Mouse (Mus musculus): ENCODE results near the gene Aspdh. TPM values are rescaled to one million over a fixed set of nuclear protein-coding genes. Genes with fewer than 3 reads are reported as not detected.

The Aspdh gene
- polyA plus RNA-seq (2016; fragmentation: Nextera tagmentation; extraction: Ambion mirVana): not detected in 2 replicates

DNA sequence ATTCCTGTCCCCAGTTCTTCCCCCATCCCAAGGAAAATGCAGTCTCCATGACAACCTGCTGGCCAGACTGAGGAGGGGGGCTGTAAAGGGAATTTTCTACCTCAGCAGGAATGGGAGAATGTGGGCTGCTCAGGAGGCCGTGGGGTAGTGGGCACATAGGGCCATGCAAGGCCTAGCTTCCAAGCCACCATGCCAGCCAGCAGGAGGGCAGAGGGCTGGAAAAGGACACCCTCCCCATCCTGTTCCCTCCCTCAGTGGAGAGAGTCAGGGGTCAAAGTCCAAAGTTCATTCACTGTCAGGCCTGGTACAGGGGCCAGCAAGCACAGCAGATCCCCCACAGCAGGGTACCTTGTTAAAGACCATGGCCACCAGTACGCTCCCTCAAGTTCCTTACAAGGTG, at the start of gene Aspdh:
TSS of gene Aspdh (plus strand) at position 281 of the 400 bp plus-strand sequence.
- H3K4me1 ChIP-seq: peaks cover 58% of the 10 kb centered on the region
- DNase-seq (ENCODE audit: low spot score): no peak
- H3K36me3 ChIP-seq: peaks cover 7% of the 10 kb centered on the region
- no peak within 1 kb of the TSS for H3K27ac ChIP-seq
- H3K27me3 ChIP-seq (ENCODE audit: low read depth, poor library complexity, severe bottlenecking): peaks cover 66% of the 10 kb centered on the region
- H3K9me3 ChIP-seq (replicated peaks): no peaks in the 10 kb centered on the region
- no peak within 1 kb of the TSS for H3K4me3 ChIP-seq
- WGBS: 58% methylated on average over 2 of the region's 2 CpGs

DNA sequence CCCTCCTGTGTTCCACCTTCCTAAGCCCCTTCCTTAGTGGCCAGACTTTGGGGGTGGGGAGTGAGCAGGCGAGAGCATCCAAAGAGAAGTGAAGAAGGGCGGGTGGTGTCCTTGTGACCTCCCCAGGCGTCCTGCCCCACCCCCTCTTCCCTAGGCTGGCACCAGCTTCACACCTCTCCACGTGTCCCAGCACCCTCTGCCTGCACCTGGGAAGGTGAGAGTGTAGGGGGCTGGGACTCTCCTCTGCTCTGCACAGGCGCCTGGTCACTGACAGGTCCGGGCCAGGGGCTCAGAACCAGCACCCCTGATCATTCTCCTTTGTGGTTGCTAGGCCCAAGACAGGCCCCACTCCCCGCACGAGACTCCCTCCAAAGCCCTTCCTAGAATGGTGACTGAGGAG, 37.5 kb upstream of the Aspdh start:
- Histone ChIP-seq H3K27me3 (ENCODE audit: low read depth, poor library complexity, severe bottlenecking) (peaks cover 71% of the 10 kb centered on the region), H3K9me3 (replicated peaks) (no peaks in the 10 kb centered on the region), H3K4me3 (peak overlapping the region; percentile 72), H3K36me3 (no peaks in the 10 kb centered on the region), H3K27ac (no peak overlapping the region; the same call in 1 of the 2 replicates), H3K4me1 (peaks cover 29% of the 10 kb centered on the region)
- DNase-seq (ENCODE audit: low spot score): no peak
- 5% methylated on average over 8 of the region's 8 CpGs for WGBS

DNA sequence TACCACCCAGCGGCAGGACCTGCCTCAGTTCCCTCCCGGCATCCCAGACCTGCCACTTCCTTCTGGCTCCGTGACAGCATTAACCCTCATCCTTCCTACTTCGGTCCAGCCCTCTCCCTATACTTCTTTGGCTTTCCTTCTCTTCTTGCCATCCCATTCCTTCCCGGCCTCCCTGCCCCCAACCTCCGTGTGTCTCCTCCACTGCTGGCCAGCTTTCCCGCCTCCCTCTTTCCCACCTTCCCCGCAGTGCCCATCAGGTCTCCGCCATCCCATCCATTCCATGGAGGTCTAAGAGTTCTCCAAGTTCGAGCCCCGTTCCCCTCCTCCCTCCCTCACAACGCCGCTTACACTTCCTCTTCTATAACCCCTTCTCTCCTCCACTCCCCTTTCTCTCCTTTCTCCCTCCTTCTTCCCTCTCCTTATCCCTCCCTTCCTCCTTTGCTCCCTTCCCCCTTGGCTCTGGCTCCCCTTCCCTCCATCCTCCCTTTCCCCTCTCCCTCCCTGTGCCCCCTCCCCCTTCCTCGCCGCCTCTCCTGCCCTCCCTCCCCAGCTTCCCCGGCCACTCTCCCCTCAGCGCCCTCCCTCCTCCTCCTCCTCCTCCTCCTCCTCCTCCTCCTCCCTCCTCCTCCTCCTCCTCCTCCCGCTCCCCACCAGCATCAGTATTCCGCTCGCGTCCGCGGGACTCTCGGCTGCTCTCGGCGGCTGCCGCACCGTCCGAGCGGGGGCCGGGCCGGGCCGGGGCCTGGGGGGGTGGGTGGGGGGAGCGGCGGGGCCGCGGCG, 36.8 kb upstream of the Aspdh start:
- DNase-seq (ENCODE audit: low spot score): peak; percentile 66
- Histone ChIP-seq H3K36me3 (no peaks in the 10 kb centered on the region), H3K4me3 (peak overlapping the region; percentile 72), H3K27me3 (ENCODE audit: low read depth, poor library complexity, severe bottlenecking) (peaks cover 75% of the 10 kb centered on the region), H3K9me3 (replicated peaks) (no peaks in the 10 kb centered on the region), H3K27ac (peak overlapping the region; percentile 78), H3K4me1 (peaks cover 30% of the 10 kb centered on the region)
- WGBS: 2% methylated on average over 17 of the region's 38 CpGs

DNA sequence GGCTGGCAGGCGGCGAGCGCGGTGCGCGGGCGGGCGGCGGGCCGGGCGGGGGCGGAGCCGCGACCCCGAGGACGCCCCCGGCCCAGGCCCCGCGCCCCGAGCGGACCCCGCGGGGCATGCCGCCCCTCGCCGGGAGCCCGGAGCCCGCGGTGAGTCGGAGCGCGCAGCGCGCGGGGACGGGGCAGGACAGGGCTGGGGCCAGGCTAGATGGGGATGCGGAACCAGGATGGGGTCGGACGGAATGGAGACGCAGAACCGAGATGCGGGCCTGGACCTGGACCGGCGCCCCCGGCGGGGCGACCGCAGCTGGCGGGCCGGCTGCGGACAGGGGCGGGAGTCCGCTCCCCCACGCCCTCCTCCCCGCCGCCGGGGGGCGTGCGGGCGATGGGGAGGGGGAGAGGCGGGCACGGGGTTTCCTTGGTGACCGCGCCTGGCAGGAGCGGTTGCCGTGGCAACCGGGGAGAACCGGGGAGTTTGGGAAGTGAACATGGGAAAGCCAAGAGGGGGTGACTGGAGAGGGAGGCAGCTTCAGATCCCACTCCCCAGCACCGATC, 36.1 kb upstream of the Aspdh start, which contains the start of gene Lrrc4b:
TSS of gene Lrrc4b (plus strand) at position 51 of the 554 bp plus-strand sequence.
- Histone ChIP-seq H3K9me3 (replicated peaks) (no peaks in the 10 kb centered on the region), H3K4me1 (peaks cover 31% of the 10 kb centered on the region), H3K27me3 (ENCODE audit: low read depth, poor library complexity, severe bottlenecking) (peaks cover 81% of the 10 kb centered on the region), H3K4me3 (peak within 1 kb of the TSS; percentile 72), H3K27ac (peak within 1 kb of the TSS; percentile 78), H3K36me3 (no peaks in the 10 kb centered on the region)
- peak; percentile 76 for DNase-seq (ENCODE audit: low spot score)
- under 1% methylated on average over 51 of the region's 69 CpGs for WGBS

DNA sequence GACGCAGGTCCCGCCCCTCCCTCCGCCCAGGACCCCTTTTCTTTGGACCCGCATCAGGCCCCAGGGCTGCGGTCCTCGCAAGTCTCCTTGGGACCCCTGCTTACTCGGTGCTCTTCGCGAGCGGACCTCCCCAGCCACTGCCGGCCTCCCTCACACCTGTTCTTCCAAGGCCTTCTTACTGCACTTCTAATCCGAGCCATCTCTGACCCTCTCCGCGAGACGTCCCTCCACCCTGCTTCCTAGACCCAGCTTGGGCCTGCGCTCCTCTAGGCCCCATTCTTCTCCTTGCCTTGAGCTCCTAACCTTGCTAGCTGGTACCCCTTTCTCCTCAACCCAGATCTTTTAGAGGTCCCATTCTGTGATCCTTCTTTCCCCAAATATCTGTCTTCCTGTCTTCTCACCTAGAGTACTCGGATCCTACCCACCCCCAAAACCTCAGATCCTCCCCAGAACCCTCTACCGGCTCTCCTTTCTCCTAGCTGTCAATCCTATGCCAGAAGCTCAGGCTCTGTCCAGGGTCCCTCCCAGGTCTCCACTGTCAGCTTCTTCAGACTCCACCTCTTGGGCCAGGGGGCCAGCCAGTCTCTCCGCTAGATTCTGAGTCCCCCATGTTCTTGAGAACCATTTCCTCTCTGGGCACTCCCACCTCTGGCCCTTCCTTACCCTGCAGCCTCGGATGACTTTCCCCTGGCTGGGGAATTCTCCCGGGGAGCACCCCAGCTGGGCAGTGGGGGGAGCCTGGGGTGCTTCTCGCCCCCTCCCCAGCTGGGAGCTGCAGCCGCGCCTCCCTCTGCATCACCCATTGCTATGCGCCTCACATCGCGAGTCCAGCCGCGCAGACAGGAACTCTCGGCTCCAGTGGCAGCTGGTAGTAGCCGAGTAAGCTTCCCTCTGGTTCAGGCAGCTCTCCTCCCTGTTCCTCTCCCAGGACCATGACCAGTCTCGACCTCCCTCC, 35.4 kb upstream of the Aspdh start:
- Histone ChIP-seq H3K36me3 (no peaks in the 10 kb centered on the region), H3K27me3 (ENCODE audit: low read depth, poor library complexity, severe bottlenecking) (peaks cover 88% of the 10 kb centered on the region), H3K9me3 (replicated peaks) (no peaks in the 10 kb centered on the region), H3K4me3 (peak overlapping the region; percentile 72), H3K27ac (peak overlapping the region; percentile 78; the same call in 1 of the 2 replicates), H3K4me1 (peaks cover 31% of the 10 kb centered on the region)
- WGBS: 1% methylated on average over 32 of the region's 32 CpGs
- peak; percentile 43 for DNase-seq (ENCODE audit: low spot score)

DNA sequence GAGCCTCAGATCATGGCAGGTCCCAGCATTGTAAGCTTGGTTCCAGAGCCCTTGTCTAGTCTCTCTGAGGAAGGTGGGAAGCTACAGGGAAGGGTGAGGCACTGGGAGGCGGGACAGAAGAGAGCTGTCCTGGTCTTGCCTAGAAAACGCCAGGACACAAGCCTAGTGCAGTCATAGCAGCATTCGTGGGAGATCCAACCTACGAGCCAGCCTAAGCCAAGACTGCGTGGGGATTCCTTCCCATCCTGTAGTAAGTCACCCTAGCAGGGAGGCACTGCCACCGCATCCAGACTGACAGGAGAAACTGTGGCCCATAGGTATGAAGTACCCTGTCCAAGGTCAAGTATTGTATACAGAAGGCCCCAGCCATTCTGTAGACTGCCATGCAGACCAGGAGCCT, 32.6 kb upstream of the Aspdh start:
- peaks cover 95% of the 10 kb centered on the region for H3K27me3 ChIP-seq (ENCODE audit: low read depth, poor library complexity, severe bottlenecking)
- peaks cover 28% of the 10 kb centered on the region for H3K4me1 ChIP-seq
- no peaks in the 10 kb centered on the region for H3K36me3 ChIP-seq
- no peak overlapping the region for H3K27ac ChIP-seq
- DNase-seq (ENCODE audit: low spot score): no peak
- WGBS: 73% methylated on average over 6 of the region's 6 CpGs
- H3K9me3 ChIP-seq (replicated peaks): no peaks in the 10 kb centered on the region
- no peak overlapping the region for H3K4me3 ChIP-seq

DNA sequence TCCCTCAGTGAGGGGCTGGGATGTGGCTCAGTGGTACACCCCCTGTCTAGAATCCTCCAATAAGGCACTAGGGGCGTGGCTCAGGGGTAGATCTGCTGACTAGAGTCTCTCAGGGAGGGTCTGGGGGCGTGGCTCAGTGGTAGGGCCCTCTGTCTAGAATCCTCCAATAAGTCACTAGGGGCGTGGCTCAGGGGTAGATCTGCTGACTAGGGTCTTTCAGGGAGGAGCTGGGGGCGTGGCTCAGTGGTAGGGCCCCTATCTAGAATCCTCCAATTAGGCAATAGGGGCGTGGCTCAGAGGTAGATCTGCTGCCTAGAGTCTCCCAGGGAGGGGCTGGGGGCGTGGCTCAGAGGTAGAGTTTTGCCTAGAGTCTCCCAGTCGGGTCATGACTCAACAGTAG, 31.8 kb upstream of the Aspdh start:
- H3K9me3 ChIP-seq (replicated peaks): no peaks in the 10 kb centered on the region
- peak; percentile 42 for DNase-seq (ENCODE audit: low spot score)
- no peak overlapping the region for H3K27ac ChIP-seq
- H3K4me3 ChIP-seq: no peak overlapping the region
- H3K27me3 ChIP-seq (ENCODE audit: low read depth, poor library complexity, severe bottlenecking): peaks cover 95% of the 10 kb centered on the region
- 4% methylated on average over 7 of the region's 7 CpGs for WGBS
- no peaks in the 10 kb centered on the region for H3K36me3 ChIP-seq
- peaks cover 20% of the 10 kb centered on the region for H3K4me1 ChIP-seq

DNA sequence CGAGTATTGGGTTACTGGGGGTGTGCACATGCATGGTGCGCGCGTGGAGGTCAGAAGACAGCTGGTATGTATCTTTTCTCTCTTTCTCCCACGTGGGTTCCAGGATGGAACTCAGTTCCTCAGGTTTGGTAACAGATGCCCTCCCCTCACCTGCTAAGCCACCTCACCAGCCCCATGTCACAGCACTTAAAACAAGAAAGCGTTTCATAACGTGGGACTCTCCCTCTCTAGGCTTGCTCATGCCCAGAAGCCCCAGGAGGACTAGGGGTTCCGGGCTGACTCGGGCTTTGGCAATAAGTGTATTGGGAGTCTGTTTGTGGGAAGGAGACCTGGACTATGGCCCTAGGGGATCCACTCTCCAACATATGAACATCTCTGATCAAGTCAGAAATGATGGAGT, 31.1 kb upstream of the Aspdh start:
- WGBS: 70% methylated on average over 9 of the region's 9 CpGs
- Histone ChIP-seq H3K27me3 (ENCODE audit: low read depth, poor library complexity, severe bottlenecking) (peaks cover 96% of the 10 kb centered on the region), H3K27ac (no peak overlapping the region), H3K4me1 (peaks cover 15% of the 10 kb centered on the region), H3K9me3 (replicated peaks) (no peaks in the 10 kb centered on the region), H3K36me3 (no peaks in the 10 kb centered on the region), H3K4me3 (no peak overlapping the region)
- DNase-seq (ENCODE audit: low spot score): no peak

DNA sequence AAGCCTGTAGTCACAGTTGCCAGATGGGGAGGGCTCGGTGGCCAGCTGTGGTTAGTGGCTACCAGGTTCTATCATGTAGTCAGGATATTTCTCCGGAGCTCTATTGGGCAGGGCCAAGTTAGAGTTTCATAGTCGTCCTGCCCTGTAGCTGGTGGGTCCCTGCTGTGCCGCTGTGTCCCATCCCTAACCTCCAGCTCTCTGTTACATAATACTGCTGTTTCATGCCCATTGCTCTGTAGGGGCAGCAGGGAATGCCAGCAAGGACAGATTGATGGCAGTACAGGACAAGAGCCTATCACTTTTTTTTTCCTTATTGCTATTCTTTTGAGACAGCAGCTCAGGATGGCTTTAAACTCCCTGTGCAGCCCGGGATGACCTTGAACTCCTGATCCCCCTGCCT, 29.4 kb upstream of the Aspdh start:
- DNase-seq (ENCODE audit: low spot score): no peak
- H3K9me3 ChIP-seq (replicated peaks): no peaks in the 10 kb centered on the region
- H3K4me1 ChIP-seq: 0 out of 2 replicates have a peak, but pooled peaks cover 2% of the 10 kb centered on the region
- H3K27ac ChIP-seq: no peak overlapping the region
- no peak overlapping the region for H3K4me3 ChIP-seq
- WGBS: 70% methylated on average over 5 of the region's 5 CpGs
- H3K36me3 ChIP-seq: no peaks in the 10 kb centered on the region
- peaks cover 96% of the 10 kb centered on the region for H3K27me3 ChIP-seq (ENCODE audit: low read depth, poor library complexity, severe bottlenecking)

DNA sequence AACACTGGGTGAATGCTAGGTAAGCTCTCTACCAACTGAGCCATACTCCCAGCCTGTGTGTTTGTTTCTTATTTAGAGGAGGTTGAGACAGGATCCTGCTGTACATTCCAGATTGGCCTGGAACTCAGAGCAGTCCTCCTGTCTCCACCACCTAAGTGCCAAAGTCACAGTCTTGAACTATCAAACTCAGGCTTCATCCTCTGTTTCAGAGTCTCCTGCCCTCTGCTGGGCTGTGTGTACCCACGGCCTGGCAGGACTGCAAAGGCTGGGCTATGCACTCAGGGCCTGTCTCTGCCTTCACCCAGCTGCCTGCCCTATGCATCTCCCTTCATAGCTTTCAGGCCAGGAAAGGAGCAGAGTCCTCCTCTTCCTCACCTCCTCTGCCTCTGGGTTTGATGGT, 28.9 kb upstream of the Aspdh start:
- no peaks in the 10 kb centered on the region for H3K36me3 ChIP-seq
- 0 out of 2 replicates have a peak, but pooled peaks cover 2% of the 10 kb centered on the region for H3K4me1 ChIP-seq
- H3K27ac ChIP-seq: no peak overlapping the region
- H3K27me3 ChIP-seq (ENCODE audit: low read depth, poor library complexity, severe bottlenecking): peaks cover 96% of the 10 kb centered on the region
- WGBS: 22% methylated on average over 1 of the region's 1 CpGs
- no peaks in the 10 kb centered on the region for H3K9me3 ChIP-seq (replicated peaks)
- no peak for DNase-seq (ENCODE audit: low spot score)
- no peak overlapping the region for H3K4me3 ChIP-seq

DNA sequence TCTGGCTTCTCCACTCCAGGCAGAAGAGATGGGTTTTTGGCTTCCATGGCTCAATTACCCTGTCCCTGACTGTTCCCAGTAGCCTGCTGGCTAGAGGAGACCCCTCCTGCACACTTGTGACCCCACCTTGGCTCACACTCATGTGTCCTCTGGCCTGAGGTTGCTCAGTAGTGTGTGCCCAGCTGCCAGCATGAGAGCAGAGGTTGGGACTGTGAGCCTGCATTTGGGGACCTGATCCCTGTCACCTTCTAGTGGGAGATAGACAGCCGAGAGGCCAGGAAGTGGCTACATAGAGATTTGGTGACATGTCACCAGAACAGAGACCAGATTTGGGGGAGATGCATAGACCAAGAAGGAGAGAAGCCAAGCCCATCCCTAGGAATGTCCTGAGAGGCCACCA, 28.0 kb upstream of the Aspdh start:
- H3K27ac ChIP-seq: no peak overlapping the region
- no peaks in the 10 kb centered on the region for H3K36me3 ChIP-seq
- no peaks in the 10 kb centered on the region for H3K9me3 ChIP-seq (replicated peaks)
- peaks cover 10% of the 10 kb centered on the region for H3K4me1 ChIP-seq
- DNase-seq (ENCODE audit: low spot score): no peak
- H3K4me3 ChIP-seq: no peak overlapping the region
- WGBS: 88% methylated on average over 1 of the region's 1 CpGs
- peaks cover 96% of the 10 kb centered on the region for H3K27me3 ChIP-seq (ENCODE audit: low read depth, poor library complexity, severe bottlenecking)

DNA sequence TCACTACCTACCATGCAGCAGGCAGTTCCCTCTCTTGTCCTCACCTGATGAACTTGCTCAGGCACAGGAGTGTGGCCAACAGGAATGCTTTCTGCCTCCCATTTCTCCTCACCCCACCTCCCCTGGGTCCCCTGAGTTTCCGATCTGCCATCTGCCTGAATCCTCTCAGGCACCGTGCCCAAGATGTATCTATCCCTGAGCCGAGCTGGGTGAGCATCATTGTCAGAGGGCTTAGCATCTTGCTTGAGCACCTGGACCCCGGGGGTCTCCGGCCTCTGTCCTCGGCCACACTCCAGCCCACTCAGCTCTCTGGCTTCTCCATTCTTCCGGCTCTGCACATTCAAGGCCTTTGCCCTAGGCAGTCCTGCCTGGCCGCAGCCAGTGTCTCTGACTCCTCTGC, 27.3 kb upstream of the Aspdh start:
- Histone ChIP-seq H3K4me1 (peaks cover 18% of the 10 kb centered on the region), H3K9me3 (replicated peaks) (no peaks in the 10 kb centered on the region), H3K36me3 (no peaks in the 10 kb centered on the region), H3K27ac (no peak overlapping the region), H3K4me3 (no peak overlapping the region), H3K27me3 (ENCODE audit: low read depth, poor library complexity, severe bottlenecking) (peaks cover 97% of the 10 kb centered on the region)
- no peak for DNase-seq (ENCODE audit: low spot score)
- WGBS: 72% methylated on average over 8 of the region's 8 CpGs

Data from limb, embryonic 10.5 days (tissue).